Comparison of ENCODE assay signal across 20 mouse cellular contexts in genomic region chr5:65089707-65090106, GRCm38 (mm10). TPM values are rescaled to one million over a fixed set of nuclear protein-coding genes. Genes with fewer than 3 reads are reported as not detected.
"Had no signal": no experiment of that assay in that cellular context is flagged by ENCODE, and none has a peak within 500 bp of the region (broad histone marks: within the 10 kb centered on the region; RNA-seq: fewer than 3 reads in every experiment).

No protein-coding gene starts in this region.

- H3K27me3 ChIP-seq: lung, embryonic 15.5 days; midbrain, embryonic 12.5 days; midbrain, embryonic 15.5 days; neural tube, embryonic 13.5 days; neural tube, embryonic 15.5 days had no signal

- H3K4me1 ChIP-seq: midbrain, embryonic 10.5 days; midbrain, embryonic 12.5 days; midbrain, embryonic 15.5 days; neural tube, embryonic 13.5 days; neural tube, embryonic 15.5 days had no signal

- ATAC-seq: lung, postnatal 0 days; midbrain, embryonic 15.5 days had no signal

- H3K36me3 ChIP-seq: lung, embryonic 15.5 days; midbrain, embryonic 10.5 days; midbrain, embryonic 12.5 days; midbrain, embryonic 15.5 days; neural tube, embryonic 13.5 days; neural tube, embryonic 15.5 days had no signal

- H3K9me3 ChIP-seq: lung, embryonic 15.5 days; midbrain, embryonic 10.5 days; midbrain, embryonic 12.5 days; midbrain, embryonic 15.5 days; neural tube, embryonic 13.5 days; neural tube, embryonic 15.5 days had no signal

- H3K27ac ChIP-seq: lung, embryonic 15.5 days; macrophage; midbrain, embryonic 10.5 days; midbrain, embryonic 12.5 days; midbrain, embryonic 15.5 days; neural tube, embryonic 13.5 days; neural tube, embryonic 15.5 days had no signal

- DNase-seq: lung, adult 2 months; lung, postnatal 14 days; lung, postnatal 36 days; retina, postnatal 1 day; right cerebral cortex, adult 18-20 months; right cerebral cortex, postnatal 25 days; right cerebral cortex, postnatal 4 days; spleen, adult 18-20 months; thymus, adult 18-20 months; thymus, postnatal 14 days; thymus, postnatal 36 days had no signal

- H3K9ac ChIP-seq: lung, embryonic 15.5 days; midbrain, embryonic 12.5 days; midbrain, embryonic 15.5 days; neural tube, embryonic 13.5 days; neural tube, embryonic 15.5 days had no signal

- H3K4me2 ChIP-seq: lung, embryonic 15.5 days; midbrain, embryonic 12.5 days; midbrain, embryonic 15.5 days; neural tube, embryonic 13.5 days; neural tube, embryonic 15.5 days had no signal

- H3K4me3 ChIP-seq: lung, embryonic 15.5 days; midbrain, embryonic 10.5 days; midbrain, embryonic 12.5 days; midbrain, embryonic 15.5 days; neural tube, embryonic 13.5 days; neural tube, embryonic 15.5 days had no signal

RNA-seq across cellular contexts. Expression of gene Tmem156, which starts 2.2 kb away (rescaled TPM):
- total RNA-seq: midbrain, postnatal 0 days had no signal
- polyA plus RNA-seq: midbrain, embryonic 10.5 days; neural tube, embryonic 13.5 days; neural tube, embryonic 15.5 days had no signal
